Mouse (Mus musculus) thymus, postnatal 25 days (tissue): Measurements from ENCODE around the gene Slc35f5.
A peak's percentile ranks its signal among the peaks of the same experiment; 100 is the strongest.
"Not testable (repeated sequence)": the region's sequence is repeated elsewhere in the genome, so short reads cannot be mapped to it uniquely, and the experiment has no call there.

Experiments used
- DNase-seq: peaks from one replicate; pipeline ENCODE4 v3.0.0; 2022

Slc35f5 gene

GRCm38 (mm10) chr1:125560259-125561192, at the start of gene Slc35f5:
Gene Slc35f5, plus strand, starts transcription at chr1:125560595.
- peak; percentile 73 for DNase-seq

DNA sequence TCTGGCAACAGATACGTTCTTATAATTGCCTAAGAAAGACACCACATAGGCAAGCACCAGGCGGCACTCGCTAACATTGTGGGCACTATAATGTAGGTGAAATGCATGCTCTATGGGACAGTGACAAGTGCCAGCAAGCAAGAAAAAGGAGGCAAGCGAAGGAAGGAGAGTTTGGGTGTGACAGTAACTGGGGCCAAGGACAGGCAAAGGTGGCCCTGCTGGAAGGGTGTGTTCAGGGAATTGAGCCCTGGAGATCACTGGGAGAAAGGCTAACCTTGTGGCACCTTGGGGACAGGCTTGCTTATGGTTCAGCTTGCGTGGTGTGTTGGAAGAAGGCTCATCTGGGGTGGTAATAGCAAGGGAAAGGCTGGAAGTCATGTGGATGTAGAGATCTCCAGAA, 45.7 kb upstream of the Slc35f5 start:
- DNase-seq = no peak

DNA sequence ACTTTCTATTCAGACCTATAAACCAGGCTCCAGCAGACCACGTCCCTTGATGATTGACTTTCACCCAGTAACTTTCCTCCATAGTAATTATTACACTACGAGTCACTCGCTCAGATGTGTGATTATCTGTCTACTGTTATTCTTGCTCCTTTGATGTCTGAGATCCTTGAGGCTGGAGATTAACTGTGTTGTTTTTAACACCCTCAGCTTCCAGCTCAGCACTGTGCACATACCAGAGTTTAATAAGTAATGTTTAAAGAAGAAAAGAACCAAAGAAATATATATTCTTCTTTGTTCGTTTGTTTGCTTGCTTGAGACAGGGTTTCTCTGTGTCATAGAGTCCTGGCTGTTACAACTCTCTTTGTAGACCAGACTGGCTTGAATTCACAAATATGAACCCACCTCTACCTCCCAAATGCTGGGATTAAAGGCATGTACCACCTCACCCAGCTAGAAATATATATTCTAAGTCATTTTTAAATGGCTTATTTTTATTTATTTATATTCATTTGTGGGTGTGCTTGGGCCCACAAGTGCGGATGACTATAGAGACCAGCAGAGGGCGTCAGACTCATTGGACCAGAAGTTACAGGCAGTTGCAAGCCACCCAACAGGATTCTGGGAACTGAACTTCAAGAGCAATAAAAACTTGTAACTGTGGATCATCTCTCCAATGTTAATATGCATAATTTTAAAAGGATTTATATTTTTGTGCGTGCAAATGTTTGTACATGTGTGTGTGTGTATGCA, 43.3 kb upstream of the Slc35f5 start:
- no peak for DNase-seq

DNA sequence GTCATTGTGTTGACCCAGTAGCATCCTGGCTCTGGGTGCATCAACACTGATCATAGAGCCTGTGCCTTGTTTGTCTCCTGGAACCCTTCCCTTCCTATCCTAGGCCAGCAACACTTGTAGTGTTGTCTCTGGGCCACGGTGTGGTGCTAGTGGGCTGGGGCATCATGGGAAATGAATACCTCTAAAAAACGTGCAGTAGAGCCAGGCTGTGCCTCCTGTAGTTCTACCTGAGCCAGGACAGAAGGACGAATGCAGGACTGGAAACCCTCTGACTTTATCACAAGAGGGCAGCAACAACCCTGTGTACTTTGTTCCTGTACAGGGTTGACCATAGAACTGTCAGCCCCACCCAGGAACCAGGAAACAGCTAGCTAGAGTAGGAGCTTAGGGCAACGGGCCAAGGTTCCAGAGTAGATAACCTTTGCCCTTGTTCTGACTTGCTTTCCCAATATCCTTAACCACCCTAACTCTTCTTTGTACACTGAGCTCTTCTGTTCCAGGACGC, 41.2 kb upstream of the Slc35f5 start:
- DNase-seq = peak; percentile 3

DNA sequence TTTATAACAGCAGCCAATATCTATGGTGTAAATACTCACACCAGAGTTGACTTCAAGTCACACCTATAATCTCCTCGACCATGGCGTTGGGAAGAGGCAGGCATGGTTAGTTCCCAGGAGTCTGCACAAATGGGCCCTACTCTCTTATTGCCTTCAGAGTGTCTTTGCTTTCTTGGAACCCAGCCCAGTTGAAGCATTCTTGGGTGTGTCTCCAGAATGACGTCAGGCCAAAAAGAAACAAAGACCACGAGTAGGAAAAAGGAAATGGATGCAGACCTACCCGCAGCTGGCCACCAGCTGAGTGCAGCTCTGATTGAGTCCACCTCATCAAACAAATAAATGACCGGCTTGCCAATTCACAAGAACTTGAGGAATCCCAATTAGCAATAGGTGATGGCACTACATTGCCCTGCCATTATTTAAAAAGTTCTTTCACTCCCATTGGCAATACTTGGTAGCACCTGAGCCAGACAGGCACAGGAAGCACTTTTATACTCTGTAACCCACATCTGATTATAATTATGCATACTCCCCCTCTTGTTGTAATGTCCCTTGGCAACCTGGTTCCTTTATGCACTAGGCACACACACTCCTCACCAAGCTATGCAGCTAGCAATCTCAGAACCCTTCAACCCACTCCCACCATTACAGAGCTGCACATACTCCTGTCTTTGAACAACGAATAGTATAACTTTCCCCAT, 34.3 kb upstream of the Slc35f5 start:
- DNase-seq = no peak

DNA sequence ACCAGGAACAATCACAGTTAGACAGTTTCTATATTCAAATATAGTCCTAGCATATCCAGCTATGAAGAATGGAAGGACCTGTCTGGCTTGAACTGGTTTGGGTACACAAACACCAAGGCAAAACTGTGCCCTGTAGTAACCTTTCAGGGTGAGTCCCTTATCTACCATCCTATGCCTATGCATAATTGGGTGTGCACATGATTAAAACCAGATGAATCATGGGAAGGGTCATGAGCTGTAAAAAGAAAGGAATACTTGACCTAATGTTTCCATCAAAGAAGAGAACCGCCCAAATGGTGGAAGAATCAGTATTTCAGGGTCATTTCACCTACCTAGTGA, 33.8 kb upstream of the Slc35f5 start:
- DNase-seq = no peak

DNA sequence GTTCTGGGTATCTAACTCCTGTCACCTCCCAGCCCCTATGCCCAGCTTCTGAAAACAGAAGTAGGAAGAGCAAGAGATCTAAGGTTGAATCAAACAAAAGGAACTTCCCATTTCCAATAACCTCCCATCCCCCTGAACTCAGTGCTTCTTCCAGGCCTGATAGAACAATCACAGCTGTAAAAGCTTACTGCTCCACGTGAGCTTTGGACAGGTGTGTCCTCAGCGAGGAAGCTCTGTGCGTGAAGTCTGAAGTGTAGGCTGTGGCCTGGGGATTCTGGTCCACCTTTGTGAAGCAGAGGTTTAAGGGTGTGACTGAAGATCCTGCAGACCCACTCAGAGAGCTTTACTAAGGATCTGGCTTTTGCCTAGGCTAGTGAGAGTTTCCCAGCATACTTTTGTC, 33.0 kb upstream of the Slc35f5 start:
- no peak for DNase-seq

- not testable (repeated sequence) for DNase-seq
Observed at GRCm38 (mm10) chr1:125533180-125533912, 27.0 kb upstream of the Slc35f5 start.

DNA sequence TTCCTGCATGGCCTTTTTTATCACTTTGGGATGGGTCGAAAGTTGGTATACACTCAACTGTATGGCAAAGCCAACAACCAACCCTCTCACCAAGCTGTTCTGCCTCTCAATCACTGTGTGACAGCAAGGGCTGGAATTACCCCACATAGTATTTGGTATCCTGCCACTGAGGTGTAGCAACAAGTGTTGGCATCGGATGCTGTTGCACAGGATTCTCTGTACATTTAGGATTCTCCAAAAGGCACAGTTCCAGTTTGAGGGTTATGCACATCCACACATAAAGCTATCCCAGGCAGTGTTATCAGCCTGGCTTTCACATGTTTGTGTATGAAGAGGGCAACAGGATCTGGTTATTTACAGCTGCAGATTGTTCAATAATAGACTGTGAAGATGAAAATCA, 23.3 kb upstream of the Slc35f5 start:
- DNase-seq = no peak

DNA sequence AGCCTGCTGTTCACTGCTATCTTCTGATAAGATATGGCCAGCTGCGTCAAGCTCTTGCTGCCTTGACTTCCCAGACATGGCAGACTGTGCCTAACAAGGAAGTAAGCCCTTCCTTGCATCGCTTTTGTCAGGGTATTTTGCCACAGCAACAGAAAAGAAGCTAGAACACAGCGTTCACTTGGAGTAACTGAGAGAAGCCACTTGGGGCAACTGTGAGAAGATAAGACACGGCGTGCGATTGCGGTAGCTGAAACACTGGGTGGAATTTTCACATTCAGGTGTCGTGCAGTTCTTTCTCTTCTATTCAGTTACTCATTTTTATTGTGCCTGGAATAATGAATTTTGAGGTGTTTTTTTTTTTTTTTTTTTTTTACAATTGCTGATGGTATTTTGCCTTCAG, 22.6 kb upstream of the Slc35f5 start:
- no peak for DNase-seq

- DNase-seq = no peak
Observed at GRCm38 (mm10) chr1:125539312-125539711, 21.1 kb upstream of the Slc35f5 start.

GRCm38 (mm10) chr1:125542008-125542999, 18.1 kb upstream of the Slc35f5 start:
- DNase-seq = no peak

- no peak for DNase-seq
Observed at GRCm38 (mm10) chr1:125549872-125550271, 10.5 kb upstream of the Slc35f5 start.

DNA sequence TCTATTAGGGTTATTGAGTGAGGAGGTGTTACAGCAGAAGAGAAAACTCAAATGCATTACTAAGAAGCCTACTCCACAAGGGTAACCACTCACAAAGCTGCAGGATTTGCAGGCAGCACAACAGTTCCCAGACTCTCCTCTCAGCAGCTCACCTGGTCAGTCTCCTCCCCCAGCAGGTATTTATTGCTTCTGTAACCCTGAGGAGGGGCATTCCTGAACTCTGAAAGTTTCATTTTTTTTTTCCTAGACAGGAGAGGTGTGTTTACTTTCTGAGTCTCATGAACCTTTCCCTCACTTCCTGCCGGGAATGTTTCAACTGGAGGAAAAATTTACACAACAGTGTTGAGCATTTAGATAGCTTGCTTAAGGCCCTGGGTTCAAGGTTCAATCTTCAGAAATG, 10.0 kb upstream of the Slc35f5 start:
- no peak for DNase-seq

- DNase-seq = no peak
Observed at GRCm38 (mm10) chr1:125551564-125551963, 8.8 kb upstream of the Slc35f5 start.

DNA sequence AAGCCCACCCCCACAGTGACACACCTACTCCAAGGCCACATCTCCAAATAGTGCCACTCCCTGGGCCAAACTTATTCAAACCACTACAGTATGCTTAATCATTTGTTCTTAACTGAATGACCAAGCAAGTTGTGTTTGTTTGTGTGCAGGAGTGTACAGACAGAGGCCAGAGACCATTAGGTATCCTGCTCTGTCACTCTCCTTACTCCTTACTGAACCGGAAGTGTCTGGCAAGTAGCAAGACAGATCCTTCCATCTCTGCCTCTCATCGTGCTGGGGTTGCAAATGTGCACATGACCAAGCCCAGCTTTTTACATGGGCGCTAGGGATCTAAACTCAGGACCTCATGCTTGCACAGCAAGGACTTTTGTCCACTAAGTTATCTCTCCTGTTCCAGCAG, 1.1 kb upstream of the Slc35f5 start:
- DNase-seq = no peak

DNA sequence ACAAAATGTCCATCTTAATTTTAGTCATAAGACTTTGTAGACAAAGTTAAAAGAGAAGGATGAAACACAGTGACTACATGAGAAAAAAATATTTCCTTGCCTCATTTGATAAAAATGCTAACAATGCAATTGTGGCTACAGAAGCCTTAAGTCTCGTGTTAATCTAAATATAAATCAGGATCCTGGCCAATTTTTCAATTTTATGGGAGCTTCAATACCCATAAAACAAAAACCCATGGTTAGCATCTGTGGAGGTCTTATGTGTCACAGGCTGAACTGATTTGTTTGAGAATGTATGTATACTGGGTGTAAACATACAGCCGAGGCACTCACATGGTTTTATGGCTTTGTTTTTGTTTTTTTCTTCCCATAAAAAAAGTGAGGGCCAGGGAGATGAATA, 674 bp upstream of the Slc35f5 start:
- no peak for DNase-seq

- peak; percentile 5 for DNase-seq
Observed at GRCm38 (mm10) chr1:125561206-125561605, 811 bp downstream of the Slc35f5 start.

GRCm38 (mm10) chr1:125561841-125562240, 1.4 kb downstream of the Slc35f5 start:
- DNase-seq = no peak

- no peak for DNase-seq
Observed at GRCm38 (mm10) chr1:125568126-125568525, 7.7 kb downstream of the Slc35f5 start.

DNA sequence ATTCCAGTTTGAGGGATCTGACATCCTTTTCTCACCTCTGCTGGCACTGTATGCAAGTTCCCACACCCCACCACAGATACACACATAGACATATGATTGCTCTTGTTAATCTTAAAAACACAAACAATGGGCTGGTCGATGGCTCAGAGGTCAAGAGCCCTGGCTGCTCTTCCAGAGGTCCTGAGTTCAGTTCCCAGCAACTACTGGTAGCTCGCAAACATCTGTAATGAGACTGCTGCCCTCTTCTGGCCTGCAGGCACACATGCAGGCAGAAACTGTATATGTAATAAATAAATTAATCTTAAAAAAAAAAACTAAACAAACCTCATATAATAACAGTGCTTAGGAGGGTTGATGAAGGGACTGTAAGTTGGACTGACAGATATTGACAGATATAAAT, 13.8 kb downstream of the Slc35f5 start:
- peak; percentile 32 for DNase-seq
